Mouse (Mus musculus): ENCODE results near the gene Ints2. TPM values are rescaled to one million over a fixed set of nuclear protein-coding genes. Genes with fewer than 3 reads are reported as not detected.

The Ints2 gene
- total RNA-seq, 1 experiment: 92.9 TPM

GRCm38 (mm10) chr11:86205876-86206275 is 51.5 kb downstream of the Ints2 start:
- no peak for DNase-seq (ENCODE audit: low read depth, low spot score)
- in situ Hi-C loops (cut with MboI; ENCODE audit: low sequenced_read_pairs in 2 of 2, unreplicated experiment in 2 of 2): no loop called here
- Histone ChIP-seq H3K9me3 (ENCODE audit: control insufficient read depth, insufficient read depth, low read depth, low read length) (no peaks in the 10 kb centered on the region), H3K27ac (ENCODE audit: insufficient read depth, low read depth, low read length, poor library complexity, severe bottlenecking) (no peak overlapping the region), H3K36me3 (ENCODE audit: control insufficient read depth, insufficient read depth, low read length, poor library complexity, severe bottlenecking) (peaks cover 27% of the 10 kb centered on the region), H3K4me3 (ENCODE audit: insufficient read depth in 1 of 2, low read depth in 1 of 2, low read length in 2 of 2, poor library complexity in 1 of 2, severe bottlenecking in 1 of 2) (no peak overlapping the region), H3K4me1 (ENCODE audit: control insufficient read depth in 2 of 2, insufficient read depth in 2 of 2, low read length in 2 of 2, poor library complexity in 1 of 2) (0 out of 4 replicates have a peak, but pooled peaks cover 0 to 2% of the 10 kb centered on the region in 2 experiments), H3K9ac (ENCODE audit: insufficient read depth, low read depth, low read length, poor library complexity, severe bottlenecking) (no peak overlapping the region)
- TF ChIP-seq CHD2 (IDR thresholded peaks at IDR 0.05; ENCODE audit: low read depth, low read length): no peak
- TF ChIP-seq MAFK (IDR thresholded peaks at IDR 0.05; ENCODE audit: insufficient read depth, low read depth, low read length): no peak
- TF ChIP-seq HCFC1 (IDR thresholded peaks at IDR 0.05; ENCODE audit: borderline replicate concordance, insufficient read depth, low read length): no peak
- no peak for TF ChIP-seq ZC3H11A (IDR thresholded peaks at IDR 0.05; ENCODE audit: borderline replicate concordance, low read depth, low read length)
- TF ChIP-seq ZNF384 (IDR thresholded peaks at IDR 0.05; ENCODE audit: low read depth, low read length): no peak

- H3K4me3 ChIP-seq (ENCODE audit: insufficient read depth in 1 of 2, low read depth in 1 of 2, low read length in 2 of 2, poor library complexity in 1 of 2, severe bottlenecking in 1 of 2): no peak overlapping the region
- TF ChIP-seq MAFK (IDR thresholded peaks at IDR 0.05; ENCODE audit: insufficient read depth, low read depth, low read length) (no peak), ZNF384 (IDR thresholded peaks at IDR 0.05; ENCODE audit: low read depth, low read length) (no peak), HCFC1 (IDR thresholded peaks at IDR 0.05; ENCODE audit: borderline replicate concordance, insufficient read depth, low read length) (no peak), ZC3H11A (IDR thresholded peaks at IDR 0.05; ENCODE audit: borderline replicate concordance, low read depth, low read length) (no peak), CHD2 (IDR thresholded peaks at IDR 0.05; ENCODE audit: low read depth, low read length) (no peak)
- peaks cover 0 to 2% of the 10 kb centered on the region in 2 experiments; a peak in 1 of 4 replicates for H3K4me1 ChIP-seq (ENCODE audit: control insufficient read depth in 2 of 2, insufficient read depth in 2 of 2, low read length in 2 of 2, poor library complexity in 1 of 2)
- peaks cover 27% of the 10 kb centered on the region for H3K36me3 ChIP-seq (ENCODE audit: control insufficient read depth, insufficient read depth, low read length, poor library complexity, severe bottlenecking)
- no peak for DNase-seq (ENCODE audit: low read depth, low spot score)
- in situ Hi-C loops (cut with MboI; ENCODE audit: low sequenced_read_pairs in 2 of 2, unreplicated experiment in 2 of 2): no loop called here
- no peak overlapping the region for H3K9ac ChIP-seq (ENCODE audit: insufficient read depth, low read depth, low read length, poor library complexity, severe bottlenecking)
- no peak overlapping the region for H3K27ac ChIP-seq (ENCODE audit: insufficient read depth, low read depth, low read length, poor library complexity, severe bottlenecking)
- H3K9me3 ChIP-seq (ENCODE audit: control insufficient read depth, insufficient read depth, low read depth, low read length): no peaks in the 10 kb centered on the region
Measured at GRCm38 (mm10) chr11:86205031-86205430, 52.3 kb downstream of the Ints2 start.

DNA sequence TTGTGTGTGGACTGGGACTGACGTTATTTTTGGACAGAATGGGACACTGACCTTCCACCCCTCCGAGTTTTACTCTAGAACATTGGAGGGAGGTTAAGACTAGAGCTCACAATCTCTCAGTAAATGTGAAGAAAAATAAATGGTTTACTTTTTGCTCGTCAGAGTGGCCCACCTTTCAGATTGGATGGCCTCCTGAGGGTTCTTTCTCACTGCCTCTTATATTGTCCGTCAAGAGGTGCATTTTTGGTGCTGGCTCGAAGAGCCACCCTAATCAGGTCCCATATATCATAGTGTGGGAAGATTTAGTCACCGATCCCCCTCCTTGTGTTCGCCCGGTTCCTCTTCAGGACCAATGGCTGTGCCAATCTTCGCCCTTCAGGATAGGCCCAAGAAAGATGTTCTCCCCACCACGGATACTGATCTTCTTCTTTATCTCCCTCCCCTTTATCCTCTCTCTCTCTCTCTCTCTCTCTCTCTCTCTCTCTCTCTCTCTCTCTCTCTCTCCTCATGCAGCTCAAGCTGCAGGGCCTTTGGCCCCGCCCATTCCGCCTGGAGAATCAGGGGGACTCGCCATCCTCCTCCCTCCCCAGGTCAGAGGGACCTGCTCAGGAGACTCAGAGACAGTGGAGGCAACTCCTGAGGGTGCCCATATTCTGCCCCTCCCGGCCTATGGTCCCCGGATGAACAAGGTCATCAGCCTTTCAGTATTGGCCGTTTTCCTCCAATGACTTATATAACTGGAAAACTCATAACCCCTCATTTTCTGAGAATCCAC is 55.3 kb downstream of the Ints2 start:
- no peak overlapping the region for H3K27ac ChIP-seq (ENCODE audit: insufficient read depth, low read depth, low read length, poor library complexity, severe bottlenecking)

DNA sequence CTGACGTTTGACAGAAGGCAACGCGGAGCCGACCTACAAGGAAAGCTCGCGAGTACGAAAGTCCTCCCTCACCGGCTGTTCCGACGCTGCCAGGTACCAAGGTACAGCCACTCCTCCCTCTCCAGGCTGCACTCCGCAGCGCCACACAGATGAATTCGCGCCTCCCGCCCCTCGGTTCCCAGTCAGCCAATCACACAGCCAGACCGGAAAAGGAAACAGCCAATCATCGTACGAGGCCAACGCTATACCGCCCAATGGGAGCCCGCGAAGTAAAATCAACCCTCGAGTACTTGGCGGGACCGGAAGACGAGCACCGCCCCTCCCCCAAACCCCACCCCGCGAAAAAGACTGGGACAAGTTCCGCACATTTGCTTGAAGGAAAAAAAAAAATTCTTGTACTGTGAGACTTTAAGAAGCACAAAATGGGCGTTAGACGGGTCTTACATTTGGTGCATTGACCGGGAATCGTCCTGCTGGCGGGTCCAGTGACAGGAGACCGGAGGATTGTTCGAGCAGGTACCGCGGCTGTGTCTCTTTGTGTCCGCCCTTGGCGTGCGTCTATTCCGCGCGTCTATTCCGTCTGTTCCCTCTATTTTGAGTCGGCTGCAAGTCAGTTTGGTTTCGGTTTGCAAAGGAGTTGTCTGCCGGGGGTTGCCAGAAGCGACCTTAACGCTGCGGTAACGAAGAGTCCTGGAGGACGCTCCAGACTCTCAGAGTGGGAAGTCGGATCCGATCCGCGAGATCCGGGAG is 56.2 kb downstream of the Ints2 start, which contains the start of gene Brip1:
TSS of gene Brip1 (minus strand) at position 157 of the 750 bp plus-strand sequence.
- no peaks in the 10 kb centered on the region for H3K9me3 ChIP-seq (ENCODE audit: control insufficient read depth, insufficient read depth, low read depth, low read length)
- H3K9ac ChIP-seq (ENCODE audit: insufficient read depth, low read depth, low read length, poor library complexity, severe bottlenecking): peak within 1 kb of the TSS; percentile 93
- TF ChIP-seq MAFK (IDR thresholded peaks at IDR 0.05; ENCODE audit: insufficient read depth, low read depth, low read length) (no peak), ZC3H11A (IDR thresholded peaks at IDR 0.05; ENCODE audit: borderline replicate concordance, low read depth, low read length) (no peak), HCFC1 (IDR thresholded peaks at IDR 0.05; ENCODE audit: borderline replicate concordance, insufficient read depth, low read length) (0 out of 2 replicates have a peak, but pooled peaks have one; percentile 37), CHD2 (IDR thresholded peaks at IDR 0.05; ENCODE audit: low read depth, low read length) (peak; percentile 78), ZNF384 (IDR thresholded peaks at IDR 0.05; ENCODE audit: low read depth, low read length) (peak; percentile 60)
- peak within 1 kb of the TSS; percentile 87 to 89 for H3K4me3 ChIP-seq (ENCODE audit: insufficient read depth in 1 of 2, low read depth in 1 of 2, low read length in 2 of 2, poor library complexity in 1 of 2, severe bottlenecking in 1 of 2)
- peak; percentile 98 for DNase-seq (ENCODE audit: low read depth, low spot score)
- in situ Hi-C loops (cut with MboI; ENCODE audit: low sequenced_read_pairs in 2 of 2, unreplicated experiment in 2 of 2): no loop called here
- H3K27ac ChIP-seq (ENCODE audit: insufficient read depth, low read depth, low read length, poor library complexity, severe bottlenecking): peak within 1 kb of the TSS; percentile 48; the same call in 1 of the 2 replicates
- peaks cover 17% of the 10 kb centered on the region for H3K36me3 ChIP-seq (ENCODE audit: control insufficient read depth, insufficient read depth, low read length, poor library complexity, severe bottlenecking)
- H3K4me1 ChIP-seq (ENCODE audit: control insufficient read depth in 2 of 2, insufficient read depth in 2 of 2, low read length in 2 of 2, poor library complexity in 1 of 2): no peaks in the 10 kb centered on the region; a peak in 1 of 4 replicates

More for the DNA sequence above, 55.3 kb downstream of the Ints2 start:
- Histone ChIP-seq H3K9me3 (ENCODE audit: control insufficient read depth, insufficient read depth, low read depth, low read length) (no peaks in the 10 kb centered on the region), H3K36me3 (ENCODE audit: control insufficient read depth, insufficient read depth, low read length, poor library complexity, severe bottlenecking) (peaks cover 21% of the 10 kb centered on the region), H3K4me1 (ENCODE audit: control insufficient read depth in 2 of 2, insufficient read depth in 2 of 2, low read length in 2 of 2, poor library complexity in 1 of 2) (no peaks in the 10 kb centered on the region; a peak in 1 of 4 replicates), H3K4me3 (ENCODE audit: insufficient read depth in 1 of 2, low read depth in 1 of 2, low read length in 2 of 2, poor library complexity in 1 of 2, severe bottlenecking in 1 of 2) (peak overlapping the region; percentile 87 to 89), H3K9ac (ENCODE audit: insufficient read depth, low read depth, low read length, poor library complexity, severe bottlenecking) (peak overlapping the region; percentile 93)
- no peak for DNase-seq (ENCODE audit: low read depth, low spot score)
- TF ChIP-seq MAFK (IDR thresholded peaks at IDR 0.05; ENCODE audit: insufficient read depth, low read depth, low read length): no peak
- no peak for TF ChIP-seq HCFC1 (IDR thresholded peaks at IDR 0.05; ENCODE audit: borderline replicate concordance, insufficient read depth, low read length)
- no peak for TF ChIP-seq ZC3H11A (IDR thresholded peaks at IDR 0.05; ENCODE audit: borderline replicate concordance, low read depth, low read length)
- TF ChIP-seq CHD2 (IDR thresholded peaks at IDR 0.05; ENCODE audit: low read depth, low read length): no peak
- no peak for TF ChIP-seq ZNF384 (IDR thresholded peaks at IDR 0.05; ENCODE audit: low read depth, low read length)
- in situ Hi-C loops (cut with MboI; ENCODE audit: low sequenced_read_pairs in 2 of 2, unreplicated experiment in 2 of 2): no loop called here
